Mouse (Mus musculus) embryonic facial prominence, embryonic 12.5 days (tissue): ENCODE data around the gene Olfr520. TPM values are rescaled to one million over a fixed set of nuclear protein-coding genes. Genes with fewer than 3 reads are reported as not detected.
"Not testable (repeated sequence)": the region's sequence is repeated elsewhere in the genome, so short reads cannot be mapped to it uniquely, and the experiment has no call there.

Experiments
- ATAC-seq: fragments of 200-750 bp; cut with Nextera tagmentation; 2 replicates; pipeline ENCODE4 v1.8.0; 2017; ENCODE audit not compliant: insufficient number of reproducible peaks, insufficient read depth, low FRiP score, low TSS enrichment
- H3K27ac ChIP-seq: fragments of 300-500 bp; sonication (generic); 2 replicates; pipeline ENCODE4 v1.5.1; 2016; ENCODE audit warnings: mild to moderate bottlenecking
- H3K27me3 ChIP-seq: fragments of 300-500 bp; sonication (generic); 2 replicates; pipeline ENCODE4 v1.6.1; 2016; ENCODE audit warnings: mild to moderate bottlenecking, moderate library complexity
- H3K36me3 ChIP-seq: fragments of 300-500 bp; sonication (generic); 2 replicates; pipeline ENCODE4 v1.6.1; 2016; ENCODE audit warnings: mild to moderate bottlenecking
- H3K4me1 ChIP-seq: fragments of 300-500 bp; sonication (generic); 2 replicates; pipeline ENCODE4 v1.6.1; 2016
- H3K4me2 ChIP-seq: fragments of 300-500 bp; sonication (generic); replicated peaks from 2 replicates; pipeline ENCODE4 v1.6.1; 2016; ENCODE audit warnings: mild to moderate bottlenecking, moderate library complexity
- H3K4me3 ChIP-seq: fragments of 300-500 bp; sonication (generic); 2 replicates; pipeline ENCODE4 v1.5.1; 2016; ENCODE audit warnings: mild to moderate bottlenecking
- H3K9ac ChIP-seq: fragments of 300-500 bp; sonication (generic); 2 replicates; pipeline ENCODE4 v1.6.1; 2016; ENCODE audit warnings: mild to moderate bottlenecking, moderate library complexity
- H3K9me3 ChIP-seq: fragments of 300-500 bp; sonication (generic); 2 replicates; pipeline ENCODE4 v1.6.1; 2016; ENCODE audit warnings: mild to moderate bottlenecking, moderate library complexity
- WGBS: fragments of 180-500 bp; shearing (Covaris S2); methylation state at CpG from one replicate; pipeline ENCODE4 v1.1.7; 2016; 5-methylcytosine and 5-hydroxymethylcytosine counted together
- polyA plus RNA-seq: library from polyadenylated mRNA; unstranded; fragments of >200 nt; fragmentation: Nextera tagmentation; extraction: Ambion mirVana; gene quantifications from 2 replicates; pipeline ENCODE4 v1.2.1, GENCODE M21; 2016

The Olfr520 gene
- polyA plus RNA-seq, result not detected in 2 replicates

- 79% methylated on average over 2 of the region's 2 CpGs for WGBS
- H3K27ac ChIP-seq, result no peak within 1 kb of the TSS
These were observed at the start of gene Olfr520 for GRCm38 (mm10) chr7:99729973-99730372. Olfr520 (plus strand) TSS chr7:99730273.

GRCm38 (mm10) chr7:99680771-99681170, 49.3 kb upstream of the Olfr520 start:
- Histone ChIP-seq H3K27me3 (no peaks in the 10 kb centered on the region), H3K4me1 (no peaks in the 10 kb centered on the region), H3K4me2 (no peak overlapping the region), H3K27ac (no peak overlapping the region), H3K9ac (no peak overlapping the region), H3K36me3 (no peaks in the 10 kb centered on the region), H3K9me3 (no peaks in the 10 kb centered on the region), H3K4me3 (no peak overlapping the region)
- ATAC-seq, result no peak
- 74% methylated on average over 5 of the region's 5 CpGs for WGBS

More at GRCm38 (mm10) chr7:99729973-99730372, at the start of gene Olfr520:
- peaks cover 6% of the 10 kb centered on the region; the same call in 1 of the 2 replicates for H3K9me3 ChIP-seq
- H3K4me2 ChIP-seq, result no peak within 1 kb of the TSS
- no peak for ATAC-seq
- H3K9ac ChIP-seq, result no peak within 1 kb of the TSS
- H3K27me3 ChIP-seq, result no peaks in the 10 kb centered on the region
- no peaks in the 10 kb centered on the region for H3K36me3 ChIP-seq
- H3K4me1 ChIP-seq, result no peaks in the 10 kb centered on the region
- no peak within 1 kb of the TSS for H3K4me3 ChIP-seq

- H3K4me3 ChIP-seq, result no peak overlapping the region
- H3K27ac ChIP-seq, result no peak overlapping the region
- H3K9ac ChIP-seq, result no peak overlapping the region
- no peak overlapping the region for H3K4me2 ChIP-seq
- no peaks in the 10 kb centered on the region for H3K9me3 ChIP-seq
- H3K27me3 ChIP-seq, result no peaks in the 10 kb centered on the region
- no peaks in the 10 kb centered on the region for H3K36me3 ChIP-seq
- no peaks in the 10 kb centered on the region for H3K4me1 ChIP-seq
- 44% methylated on average over 4 of the region's 4 CpGs for WGBS
- ATAC-seq, result no peak
These were observed 46.0 kb upstream of the Olfr520 start for GRCm38 (mm10) chr7:99684086-99684485.

GRCm38 (mm10) chr7:99690819-99691218, 39.3 kb upstream of the Olfr520 start:
- no peak overlapping the region for H3K9ac ChIP-seq
- no peaks in the 10 kb centered on the region for H3K27me3 ChIP-seq
- no peak overlapping the region for H3K4me3 ChIP-seq
- 77% methylated on average over 7 of the region's 7 CpGs for WGBS
- no peak overlapping the region for H3K4me2 ChIP-seq
- no peaks in the 10 kb centered on the region for H3K36me3 ChIP-seq
- no peaks in the 10 kb centered on the region for H3K4me1 ChIP-seq
- no peaks in the 10 kb centered on the region for H3K9me3 ChIP-seq
- ATAC-seq, result no peak
- H3K27ac ChIP-seq, result no peak overlapping the region

GRCm38 (mm10) chr7:99692396-99692795, 37.7 kb upstream of the Olfr520 start:
- H3K9ac ChIP-seq, result no peak overlapping the region
- H3K27me3 ChIP-seq, result no peaks in the 10 kb centered on the region
- no peak overlapping the region for H3K27ac ChIP-seq
- no peaks in the 10 kb centered on the region for H3K9me3 ChIP-seq
- H3K4me3 ChIP-seq, result no peak overlapping the region
- H3K4me1 ChIP-seq, result no peaks in the 10 kb centered on the region
- H3K36me3 ChIP-seq, result no peaks in the 10 kb centered on the region
- no peak for ATAC-seq
- WGBS, result 34% methylated on average over 3 of the region's 3 CpGs
- H3K4me2 ChIP-seq, result no peak overlapping the region

GRCm38 (mm10) chr7:99693387-99693786, 36.7 kb upstream of the Olfr520 start:
- no peaks in the 10 kb centered on the region for H3K36me3 ChIP-seq
- H3K9me3 ChIP-seq, result no peaks in the 10 kb centered on the region
- H3K4me3 ChIP-seq, result no peak overlapping the region
- no peak overlapping the region for H3K4me2 ChIP-seq
- ATAC-seq, result no peak
- WGBS, result 91% methylated on average over 3 of the region's 3 CpGs
- H3K27me3 ChIP-seq, result no peaks in the 10 kb centered on the region
- no peak overlapping the region for H3K27ac ChIP-seq
- H3K9ac ChIP-seq, result no peak overlapping the region
- no peaks in the 10 kb centered on the region for H3K4me1 ChIP-seq

- Histone ChIP-seq H3K27ac (no peak overlapping the region), H3K4me3 (no peak overlapping the region), H3K36me3 (no peaks in the 10 kb centered on the region), H3K9ac (no peak overlapping the region), H3K4me2 (no peak overlapping the region), H3K4me1 (peaks cover under 1% of the 10 kb centered on the region; the same call in 1 of the 2 replicates), H3K27me3 (no peaks in the 10 kb centered on the region), H3K9me3 (no peaks in the 10 kb centered on the region)
- WGBS, result 85% methylated on average over 3 of the region's 3 CpGs
- ATAC-seq, result no peak
These were observed 36.1 kb upstream of the Olfr520 start for GRCm38 (mm10) chr7:99693976-99694375.

GRCm38 (mm10) chr7:99694424-99694823, 35.6 kb upstream of the Olfr520 start:
- H3K9me3 ChIP-seq, H3K27me3 ChIP-seq, ATAC-seq, H3K4me1 ChIP-seq, H3K9ac ChIP-seq, H3K4me2 ChIP-seq, H3K27ac ChIP-seq, H3K4me3 ChIP-seq, H3K36me3 ChIP-seq: not testable (repeated sequence)
- WGBS, result 73% methylated on average over 4 of the region's 5 CpGs

- Histone ChIP-seq H3K9ac (no peak overlapping the region), H3K9me3 (no peaks in the 10 kb centered on the region), H3K27ac (no peak overlapping the region), H3K36me3 (no peaks in the 10 kb centered on the region), H3K27me3 (no peaks in the 10 kb centered on the region), H3K4me2 (no peak overlapping the region), H3K4me1 (peaks cover 6% of the 10 kb centered on the region; the same call in 1 of the 2 replicates), H3K4me3 (no peak overlapping the region)
- ATAC-seq, result no peak
- 82% methylated on average over 8 of the region's 8 CpGs for WGBS
These were observed 34.5 kb upstream of the Olfr520 start for GRCm38 (mm10) chr7:99695471-99696057.

- no peak overlapping the region for H3K9ac ChIP-seq
- no peaks in the 10 kb centered on the region for H3K36me3 ChIP-seq
- H3K4me2 ChIP-seq, result no peak overlapping the region
- 87% methylated on average over 3 of the region's 3 CpGs for WGBS
- ATAC-seq, result no peak
- peaks cover 6% of the 10 kb centered on the region; the same call in 1 of the 2 replicates for H3K4me1 ChIP-seq
- H3K27ac ChIP-seq, result no peak overlapping the region
- no peaks in the 10 kb centered on the region for H3K27me3 ChIP-seq
- no peaks in the 10 kb centered on the region for H3K9me3 ChIP-seq
- no peak overlapping the region for H3K4me3 ChIP-seq
These were observed 31.5 kb upstream of the Olfr520 start for GRCm38 (mm10) chr7:99698576-99698975.

- ATAC-seq, result no peak
- WGBS, result 51% methylated on average over 3 of the region's 3 CpGs
- Histone ChIP-seq H3K9ac (no peak overlapping the region), H3K4me3 (no peak overlapping the region), H3K4me2 (no peak overlapping the region), H3K9me3 (no peaks in the 10 kb centered on the region), H3K27ac (no peak overlapping the region), H3K36me3 (no peaks in the 10 kb centered on the region), H3K4me1 (peaks cover 6% of the 10 kb centered on the region; the same call in 1 of the 2 replicates), H3K27me3 (no peaks in the 10 kb centered on the region)
These were observed 31.0 kb upstream of the Olfr520 start for GRCm38 (mm10) chr7:99699106-99699505.

GRCm38 (mm10) chr7:99699709-99700151, 30.3 kb upstream of the Olfr520 start:
- Histone ChIP-seq H3K9ac (no peak overlapping the region), H3K27ac (no peak overlapping the region), H3K4me3 (no peak overlapping the region), H3K36me3 (no peaks in the 10 kb centered on the region), H3K9me3 (no peaks in the 10 kb centered on the region), H3K4me2 (no peak overlapping the region), H3K4me1 (peaks cover 6% of the 10 kb centered on the region; the same call in 1 of the 2 replicates), H3K27me3 (no peaks in the 10 kb centered on the region)
- no peak for ATAC-seq
- 55% methylated on average over 3 of the region's 3 CpGs for WGBS
